Mouse (Mus musculus) left cerebral cortex, postnatal 14 days (tissue): ENCODE measurements around the gene Ccdc13. TPM values are rescaled to one million over a fixed set of nuclear protein-coding genes. Genes with fewer than 3 reads are reported as not detected.

Source experiments
- DNase-seq, 2 experiments: peaks; one replicate each; pipeline ENCODE4 v3.0.0; 2021 to 2022; ENCODE audit warnings: low spot score in 2 of 2, mixed read lengths in 1 of 2
- intact Hi-C: fragments of 180-260 bp; cut with DNase I; formaldehyde crosslinking; loops from one replicate; pipeline ENCODE4 v1.15.1; 2025
- total RNA-seq, 2 experiments: library from RNA; stranded (reverse); gene quantifications; 2 replicates each; pipeline ENCODE4 v1.2.3; 2021

Gene Ccdc13
- total RNA-seq, 2 experiments from 2014 or later, result 9.1 to 9.3 TPM

- intact Hi-C loops, result no loop called here
- DNase-seq, result no peak
Measured at GRCm38 (mm10) chr9:121819771-121820471, 19.3 kb downstream of the Ccdc13 start.

- DNase-seq, result no peak
Measured at GRCm38 (mm10) chr9:121819073-121819770, 20.0 kb downstream of the Ccdc13 start.

GRCm38 (mm10) chr9:121815183-121815582 is 24.1 kb downstream of the Ccdc13 start:
- DNase-seq, result no peak
- intact Hi-C loops, result no loop called here

More at GRCm38 (mm10) chr9:121819073-121819770, 20.0 kb downstream of the Ccdc13 start:
- intact Hi-C loops, result no loop called here

- intact Hi-C loops, result no loop called here
- DNase-seq, result peak in 1 of 2 experiments; percentile 71
Measured at GRCm38 (mm10) chr9:121810081-121810821, 29.0 kb downstream of the Ccdc13 start.

- DNase-seq, result no peak
- intact Hi-C loops, result no loop called here
Measured at GRCm38 (mm10) chr9:121808511-121808910, 30.8 kb downstream of the Ccdc13 start.

- intact Hi-C loops, result no loop called here
- DNase-seq, result no peak
Measured at GRCm38 (mm10) chr9:121807947-121808346, 31.3 kb downstream of the Ccdc13 start.

GRCm38 (mm10) chr9:121807546-121807945 is 31.7 kb downstream of the Ccdc13 start:
- intact Hi-C loops, result no loop called here
- no peak for DNase-seq

- intact Hi-C loops, result no loop called here
- DNase-seq, result no peak
Measured at GRCm38 (mm10) chr9:121802747-121803146, 36.5 kb downstream of the Ccdc13 start.

GRCm38 (mm10) chr9:121798887-121799520 is 40.3 kb downstream of the Ccdc13 start:
- no peak for DNase-seq
- intact Hi-C loops, result no loop called here

GRCm38 (mm10) chr9:121797722-121798121 is 41.5 kb downstream of the Ccdc13 start:
- intact Hi-C loops, result no loop called here
- no peak for DNase-seq

- no peak for DNase-seq
- intact Hi-C loops, result no loop called here
Measured at GRCm38 (mm10) chr9:121794972-121795539, 44.2 kb downstream of the Ccdc13 start.

- intact Hi-C loops, result no loop called here
- DNase-seq, result peak in 1 of 2 experiments; percentile 40
Measured at GRCm38 (mm10) chr9:121791757-121792521, 47.3 kb downstream of the Ccdc13 start, which contains the start of gene Hhatl. TSS of gene Hhatl (minus strand) at chr9:121792507.

- intact Hi-C loops, result no loop called here
- DNase-seq, result peak in 1 of 2 experiments; percentile 51
Measured at GRCm38 (mm10) chr9:121791206-121791605, 48.1 kb downstream of the Ccdc13 start.

GRCm38 (mm10) chr9:121786359-121786758 is 52.9 kb downstream of the Ccdc13 start:
- DNase-seq, result no peak
- intact Hi-C loops, result no loop called here

- intact Hi-C loops, result no loop called here
- no peak for DNase-seq
Measured at GRCm38 (mm10) chr9:121785261-121785660, 54.0 kb downstream of the Ccdc13 start.

- DNase-seq, result no peak
- intact Hi-C loops, result no loop called here
Measured at GRCm38 (mm10) chr9:121784801-121785200, 54.5 kb downstream of the Ccdc13 start.

GRCm38 (mm10) chr9:121778066-121778624 is 61.1 kb downstream of the Ccdc13 start:
- intact Hi-C loops, result loop anchor here (5.0 kb wide), 1 partner anchor 49 kb away; no protein-coding TSS in a partner anchor

GRCm38 (mm10) chr9:121777484-121778065 is 61.7 kb downstream of the Ccdc13 start, which contains the start of gene Klhl40:
TSS of gene Klhl40 (plus strand) at chr9:121777607.
- intact Hi-C loops, result loop anchor here (5.0 kb wide), 1 partner anchor 50 kb away; no protein-coding TSS in a partner anchor
- peak; percentile 53 to 64 for DNase-seq

More at GRCm38 (mm10) chr9:121778066-121778624, 61.1 kb downstream of the Ccdc13 start:
- peak; percentile 82 to 92 for DNase-seq
